In genomic region chr6:145545927-145546641, GRCm38 (mm10) we compare ENCODE assay signal across 10 mouse cellular contexts.
DNase-seq lines count a peak whose midpoint lies in the region; ATAC-seq and TF ChIP-seq lines count a peak whose summit lies in the region.
"Had no signal": no experiment of that assay in that cellular context is flagged by ENCODE, and none has a peak within 500 bp of the region (broad histone marks: within the 10 kb centered on the region; RNA-seq: fewer than 3 reads in every experiment).

No protein-coding gene starts in this region.

- peaks cover 9% of the 10 kb centered on the region for H3K9me3 ChIP-seq in heart, postnatal 0 days (replicated peaks; ENCODE audit: control insufficient read depth, low read length)
- H3K9me3 ChIP-seq in hindbrain, embryonic 12.5 days (replicated peaks) = peaks cover 8% of the 10 kb centered on the region; the same call in 1 of the 2 replicates
- peaks cover 3% of the 10 kb centered on the region; the same call in 1 of the 2 replicates for H3K9me3 ChIP-seq in liver, embryonic 11.5 days (ENCODE audit: control insufficient read depth, low read length)
- peaks cover 8% of the 10 kb centered on the region; the same call in 1 of the 2 replicates for H3K9me3 ChIP-seq in neural tube, embryonic 12.5 days
- H3K9me3 ChIP-seq: embryonic facial prominence, embryonic 15.5 days had no signal

- peak; percentile 36; the same call in 1 of the 2 replicates for ATAC-seq in heart, postnatal 0 days (ENCODE audit: insufficient read depth, low read depth)
- ATAC-seq in hindbrain, embryonic 12.5 days (ENCODE audit: low FRiP score) = 0 out of 2 replicates have a peak, but pooled peaks have one; percentile 38
- ATAC-seq in liver, embryonic 11.5 days (replicated peaks; ENCODE audit: low FRiP score) = peak; percentile 58; the same call in 1 of the 2 replicates
- ATAC-seq in neural tube, embryonic 12.5 days (ENCODE audit: low FRiP score, low read depth) = peak; percentile 63

- TF ChIP-seq EP300 in heart, postnatal 0 days (IDR thresholded peaks at IDR 0.05; ENCODE audit: low read depth) = no peak
- TF ChIP-seq EP300 in heart, adult 2 months (IDR thresholded peaks at IDR 0.05; ENCODE audit: insufficient read depth, low read depth, low read length) = no peak

- no peak overlapping the region for H3K9ac ChIP-seq in heart, postnatal 0 days (replicated peaks; ENCODE audit: low read depth, low read length)
- H3K9ac ChIP-seq in heart, adult 2 months (ENCODE audit: low read depth, low read length) = no peak overlapping the region
- H3K9ac ChIP-seq in hindbrain, embryonic 12.5 days = no peak overlapping the region
- no peak overlapping the region for H3K9ac ChIP-seq in liver, embryonic 11.5 days (ENCODE audit: low read depth, low read length)
- no peak overlapping the region for H3K9ac ChIP-seq in neural tube, embryonic 12.5 days
- H3K9ac ChIP-seq: embryonic facial prominence, embryonic 15.5 days; liver, embryonic 13.5 days had no signal

- WGBS in heart, postnatal 0 days = 53% methylated on average over 13 of the region's 13 CpGs
- WGBS in heart, adult 2 months = 56% methylated on average over 13 of the region's 13 CpGs
- WGBS in hindbrain, embryonic 12.5 days = 28% methylated on average over 13 of the region's 13 CpGs
- WGBS in liver, embryonic 11.5 days = 51% methylated on average over 13 of the region's 13 CpGs
- 9% methylated on average over 13 of the region's 13 CpGs for WGBS in neural tube, embryonic 12.5 days

- H3K27ac ChIP-seq in heart, postnatal 0 days (ENCODE audit: low read depth) = no peak overlapping the region
- no peak overlapping the region for H3K27ac ChIP-seq in heart, adult 2 months
- H3K27ac ChIP-seq in hindbrain, embryonic 12.5 days = no peak overlapping the region
- no peak overlapping the region for H3K27ac ChIP-seq in liver, embryonic 11.5 days (ENCODE audit: low read depth, low read length)
- no peak overlapping the region for H3K27ac ChIP-seq in neural tube, embryonic 12.5 days
- H3K27ac ChIP-seq: embryonic facial prominence, embryonic 15.5 days; liver, embryonic 13.5 days had no signal

- H3K36me3 ChIP-seq in heart, postnatal 0 days (replicated peaks; ENCODE audit: control insufficient read depth, insufficient read depth, low read length) = no peaks in the 10 kb centered on the region
- no peaks in the 10 kb centered on the region for H3K36me3 ChIP-seq in heart, adult 2 months (ENCODE audit: control insufficient read depth, insufficient read depth, low read length)
- H3K36me3 ChIP-seq in hindbrain, embryonic 12.5 days = no peaks in the 10 kb centered on the region
- H3K36me3 ChIP-seq in liver, embryonic 11.5 days (ENCODE audit: control insufficient read depth, insufficient read depth, low read length) = no peaks in the 10 kb centered on the region
- H3K36me3 ChIP-seq in neural tube, embryonic 12.5 days = no peaks in the 10 kb centered on the region
- H3K36me3 ChIP-seq: embryonic facial prominence, embryonic 15.5 days; liver, embryonic 13.5 days had no signal

- intact Hi-C loops in heart, adult 2 months (cut with DNase I) = no loop called here

- H3K4me3 ChIP-seq in heart, postnatal 0 days (ENCODE audit: low read depth, low read length) = no peak overlapping the region
- no peak overlapping the region for H3K4me3 ChIP-seq in heart, adult 2 months
- H3K4me3 ChIP-seq in hindbrain, embryonic 12.5 days = no peak overlapping the region
- H3K4me3 ChIP-seq in liver, embryonic 11.5 days (ENCODE audit: low read depth, low read length) = no peak overlapping the region
- no peak overlapping the region for H3K4me3 ChIP-seq in neural tube, embryonic 12.5 days
- H3K4me3 ChIP-seq: embryonic facial prominence, embryonic 15.5 days; liver, embryonic 13.5 days had no signal

- no peak for TF ChIP-seq CTCF in heart, postnatal 0 days (IDR thresholded peaks at IDR 0.05; ENCODE audit: low read depth)
- no peak for TF ChIP-seq CTCF in heart, adult 2 months (IDR thresholded peaks at IDR 0.05)

- no peak for TF ChIP-seq POLR2A in heart, adult 2 months (IDR thresholded peaks at IDR 0.05; ENCODE audit: insufficient read depth, low read depth, low read length)

- H3K4me1 ChIP-seq in heart, postnatal 0 days (ENCODE audit: control insufficient read depth, insufficient read depth) = no peaks in the 10 kb centered on the region; the same call in 1 of the 2 replicates
- no peaks in the 10 kb centered on the region for H3K4me1 ChIP-seq in heart, adult 2 months (ENCODE audit: control insufficient read depth, insufficient read depth, low read length)
- H3K4me1 ChIP-seq in hindbrain, embryonic 12.5 days = no peaks in the 10 kb centered on the region
- H3K4me1 ChIP-seq in liver, embryonic 11.5 days (replicated peaks; ENCODE audit: control insufficient read depth, insufficient read depth, low read length) = no peaks in the 10 kb centered on the region
- no peaks in the 10 kb centered on the region for H3K4me1 ChIP-seq in neural tube, embryonic 12.5 days
- H3K4me1 ChIP-seq: liver, embryonic 13.5 days had no signal

- DNase-seq in heart, postnatal 0 days (ENCODE audit: low spot score) = no peak
- no peak for DNase-seq in heart, adult 2 months
- no peak for DNase-seq in liver, embryonic 11.5 days (ENCODE audit: low spot score)
- no peak for DNase-seq in right cerebral cortex, postnatal 25 days
- no peak for DNase-seq in heart, adult 18-20 months
- no peak for DNase-seq in urinary bladder, adult 18-20 months (ENCODE audit: low spot score in 2 of 2)
- DNase-seq: liver, embryonic 13.5 days had no signal

- no peaks in the 10 kb centered on the region for H3K79me2 ChIP-seq in heart, adult 2 months (replicated peaks; ENCODE audit: control insufficient read depth, insufficient read depth, low read length)

- no peak overlapping the region for H3K4me2 ChIP-seq in heart, postnatal 0 days (ENCODE audit: low read depth, low read length)
- H3K4me2 ChIP-seq in hindbrain, embryonic 12.5 days (replicated peaks) = no peak overlapping the region
- H3K4me2 ChIP-seq in liver, embryonic 11.5 days = no peak overlapping the region
- no peak overlapping the region for H3K4me2 ChIP-seq in neural tube, embryonic 12.5 days (replicated peaks)
- H3K4me2 ChIP-seq: embryonic facial prominence, embryonic 15.5 days; liver, embryonic 13.5 days had no signal

- H3K27me3 ChIP-seq in heart, postnatal 0 days (ENCODE audit: control insufficient read depth, insufficient read depth, low read length) = no peaks in the 10 kb centered on the region
- H3K27me3 ChIP-seq in heart, adult 2 months (ENCODE audit: control insufficient read depth, insufficient read depth, low read length) = no peaks in the 10 kb centered on the region
- no peaks in the 10 kb centered on the region for H3K27me3 ChIP-seq in hindbrain, embryonic 12.5 days
- H3K27me3 ChIP-seq in liver, embryonic 11.5 days (replicated peaks; ENCODE audit: control insufficient read depth, insufficient read depth, low read length) = no peaks in the 10 kb centered on the region
- no peaks in the 10 kb centered on the region for H3K27me3 ChIP-seq in neural tube, embryonic 12.5 days (replicated peaks)
- H3K27me3 ChIP-seq: embryonic facial prominence, embryonic 15.5 days; liver, embryonic 13.5 days had no signal
